Mouse (Mus musculus) G1E-ER4 (cell line): ENCODE measurements around the gene Lipe. TPM values are rescaled to one million over a fixed set of nuclear protein-coding genes. Genes with fewer than 3 reads are reported as not detected.

ENCODE experiments used
- GATA1 ChIP-seq: IDR thresholded peaks from one replicate; pipeline ENCODE4 v1.8.0; 2012; ENCODE audit warnings: low read length, inconsistent platforms
- polyA plus RNA-seq: library from polyadenylated mRNA; stranded (reverse); fragments of >175 nt; gene quantifications from 2 replicates; pipeline ENCODE4 v1.2.3, GENCODE M21; 2012

The Lipe gene
- polyA plus RNA-seq, 1 experiment, result 14.8 TPM

GRCm38 (mm10) chr7:25394754-25395153 lies 3.8 kb downstream of the Lipe start:
- no peak for TF ChIP-seq GATA1

- no peak for TF ChIP-seq GATA1
Observed at GRCm38 (mm10) chr7:25393451-25394210, 4.9 kb downstream of the Lipe start.

DNA sequence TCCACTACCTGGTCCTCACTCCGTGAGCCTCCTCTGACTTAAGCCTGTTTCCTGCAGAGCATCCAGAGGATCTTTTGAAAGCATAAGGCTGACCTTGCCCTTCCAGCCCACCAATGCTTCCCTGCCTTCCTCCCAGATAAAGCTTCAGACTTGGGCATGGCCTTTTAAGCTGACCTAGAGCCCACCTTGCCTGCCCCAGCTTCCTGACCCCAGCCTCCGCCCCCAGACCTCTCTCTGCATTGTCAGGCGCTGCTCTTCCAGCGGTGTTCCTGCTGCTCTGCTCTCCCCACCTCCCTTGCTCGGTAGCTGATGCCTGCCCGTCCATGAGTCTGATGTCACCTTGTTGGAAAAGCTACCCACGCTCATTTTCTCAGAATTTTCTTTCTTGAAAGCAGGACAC lies 5.7 kb downstream of the Lipe start:
- TF ChIP-seq GATA1, result no peak

DNA sequence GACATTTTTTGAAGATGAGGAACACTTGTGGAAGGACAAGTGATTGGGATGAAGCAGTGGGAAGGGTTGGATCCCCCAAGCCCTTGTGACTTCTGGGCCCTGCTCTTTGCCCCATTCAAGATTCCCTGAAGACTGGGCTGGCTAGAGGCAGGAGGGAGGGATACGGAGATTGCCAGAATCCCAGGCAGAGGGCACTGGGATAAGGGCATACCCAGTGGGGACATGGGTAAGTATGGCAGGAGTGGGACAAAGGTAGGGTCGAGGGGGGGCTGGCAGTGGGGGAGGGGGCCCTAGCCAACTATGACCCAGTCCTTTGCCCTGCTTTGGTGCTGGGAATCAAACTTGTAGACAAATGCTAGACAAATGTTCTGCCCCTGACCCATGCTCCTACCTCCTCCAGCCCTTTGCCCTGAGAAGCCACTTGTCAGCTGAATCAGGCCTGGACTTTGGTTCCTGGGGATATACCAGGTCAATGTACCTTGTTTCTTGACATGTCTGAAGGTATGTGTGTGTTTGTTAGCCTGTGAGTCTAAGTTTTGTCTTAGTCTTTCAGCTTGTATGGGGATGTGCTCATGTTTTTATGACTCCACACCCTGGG lies 6.6 kb downstream of the Lipe start:
- TF ChIP-seq GATA1, result no peak

GRCm38 (mm10) chr7:25390986-25391385 lies 7.5 kb downstream of the Lipe start:
- no peak for TF ChIP-seq GATA1

DNA sequence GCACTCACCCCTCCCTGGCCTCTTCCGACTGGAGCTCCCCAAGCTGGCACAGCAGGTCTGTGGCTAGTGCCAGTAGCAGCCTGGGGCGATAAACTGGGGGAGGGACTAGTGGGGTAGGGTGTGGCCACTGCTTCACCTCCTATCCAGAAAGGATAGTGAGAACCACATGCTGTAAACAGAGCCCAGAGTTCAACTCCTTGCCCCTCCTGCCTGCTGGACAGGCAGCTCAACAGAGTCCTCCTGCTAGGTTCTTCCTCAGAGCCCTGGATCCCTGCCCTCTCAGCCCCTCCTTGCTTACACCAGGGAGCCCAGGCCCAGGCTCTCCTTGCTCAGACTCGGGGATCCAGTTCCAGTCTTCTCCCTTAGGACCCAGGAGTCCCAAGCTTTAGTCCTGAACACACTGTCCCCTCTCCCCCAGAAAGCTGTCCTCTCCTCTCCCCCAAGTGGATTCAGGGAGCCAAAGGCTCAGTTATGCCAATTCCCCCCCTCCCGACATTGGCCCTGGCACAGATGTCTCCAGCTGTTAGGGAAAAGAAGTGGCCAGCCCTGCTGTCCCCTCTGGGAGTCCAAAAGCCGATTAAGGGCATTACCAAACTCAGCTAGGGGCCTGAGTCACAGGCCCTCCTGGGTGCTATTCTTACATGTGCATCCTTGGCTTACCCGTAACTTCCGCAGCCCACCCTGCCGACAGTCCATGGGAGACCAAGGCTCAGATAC lies 8.3 kb downstream of the Lipe start:
- no peak for TF ChIP-seq GATA1

DNA sequence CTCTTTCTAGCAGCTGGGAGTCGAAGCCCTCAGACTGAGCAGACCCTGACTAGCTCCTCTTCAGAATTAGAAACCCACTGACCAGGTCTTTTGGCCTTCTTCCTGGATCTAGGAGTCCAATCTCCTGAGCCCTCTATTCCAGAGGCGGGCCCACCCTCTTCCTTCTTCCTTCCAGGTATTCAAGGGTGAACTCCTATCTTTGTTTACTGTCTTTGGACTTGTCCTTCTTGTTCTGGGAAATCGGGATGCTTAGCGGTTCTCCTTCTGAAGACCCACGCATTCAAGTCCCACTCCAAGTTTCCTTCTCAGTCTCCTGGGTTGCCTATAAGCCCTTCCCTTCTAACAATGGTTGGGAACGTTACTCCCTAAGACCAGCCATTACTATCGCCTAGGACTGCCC lies 9.6 kb downstream of the Lipe start:
- TF ChIP-seq GATA1, result no peak

DNA sequence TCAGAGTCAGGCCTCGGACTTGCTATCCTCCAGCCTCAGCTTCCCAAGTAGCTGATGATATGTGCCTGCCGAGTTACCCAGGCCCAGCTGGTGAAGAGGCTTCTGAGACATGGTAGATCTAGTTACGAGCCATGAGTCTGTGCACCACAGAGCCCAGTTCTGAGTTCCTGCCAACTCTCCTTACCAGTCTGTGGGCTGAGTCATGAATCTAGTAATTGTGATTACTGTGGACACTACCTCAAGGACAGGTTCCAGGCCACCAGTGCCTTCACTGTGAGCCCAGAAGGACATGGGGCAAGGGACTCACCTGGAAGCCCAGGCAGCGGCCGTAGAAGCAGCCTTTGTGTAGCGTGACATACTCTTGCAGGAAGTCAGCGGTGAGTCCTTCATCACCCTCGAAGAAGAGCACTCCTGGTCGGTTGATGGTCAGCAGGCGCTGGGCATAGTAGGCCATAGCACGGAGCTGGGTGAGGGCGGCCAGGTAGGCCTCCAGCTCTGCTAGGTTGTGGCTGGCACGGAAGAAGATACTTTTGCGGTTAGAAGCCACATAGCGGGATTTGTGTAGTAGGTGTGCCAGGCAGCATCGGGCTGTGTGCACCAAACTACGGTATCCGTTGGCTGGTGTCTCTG lies 10.6 kb downstream of the Lipe start:
- TF ChIP-seq GATA1, result no peak

GRCm38 (mm10) chr7:25385850-25386555 lies 12.5 kb downstream of the Lipe start:
- no peak for TF ChIP-seq GATA1

- TF ChIP-seq GATA1, result no peak
Observed at GRCm38 (mm10) chr7:25385259-25385658, 13.3 kb downstream of the Lipe start.

DNA sequence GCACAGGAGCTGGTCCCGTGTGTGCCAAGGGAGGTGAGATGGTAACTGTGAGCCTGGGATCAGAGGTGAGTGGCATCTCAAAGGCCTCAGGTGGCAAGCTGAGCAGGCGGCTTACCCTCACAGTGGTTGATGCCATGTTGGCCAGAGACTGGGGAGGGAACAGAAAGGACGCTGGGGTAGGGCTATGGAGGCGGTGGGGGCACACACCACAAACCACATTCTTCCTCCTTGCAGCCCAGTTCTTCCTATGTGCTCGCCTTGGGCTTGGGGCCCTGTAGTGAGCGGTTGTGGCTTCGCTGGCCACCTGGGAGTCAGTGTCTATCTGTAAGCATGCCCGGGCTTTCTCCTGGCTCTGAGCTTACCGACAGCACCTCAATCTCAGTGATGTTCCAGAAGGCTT lies 13.7 kb downstream of the Lipe start:
- no peak for TF ChIP-seq GATA1

DNA sequence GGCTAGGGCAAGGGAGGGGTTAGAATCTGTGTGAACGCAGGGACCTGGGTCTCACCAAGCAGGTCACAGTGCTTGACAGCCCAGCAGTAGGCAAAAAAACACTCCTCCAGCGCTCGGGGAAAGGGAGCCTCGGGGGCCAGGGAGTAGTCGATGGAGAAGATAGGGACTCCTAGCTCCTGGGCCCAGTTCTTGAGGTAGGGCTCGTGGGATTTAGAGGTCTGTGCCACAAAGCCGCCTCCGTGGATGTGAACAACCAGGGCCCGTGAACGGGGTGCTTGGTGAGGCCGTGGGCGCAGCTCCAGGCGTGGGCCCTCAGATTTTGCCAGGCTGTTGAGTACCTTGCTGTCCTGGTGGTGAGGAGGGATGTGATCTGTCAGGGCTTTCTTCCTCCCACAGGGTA lies 14.2 kb downstream of the Lipe start:
- TF ChIP-seq GATA1, result no peak

- TF ChIP-seq GATA1, result no peak
Observed at GRCm38 (mm10) chr7:25383891-25384290, 14.6 kb downstream of the Lipe start.

- TF ChIP-seq GATA1, result no peak
Observed at GRCm38 (mm10) chr7:25383385-25383784, 15.1 kb downstream of the Lipe start.

DNA sequence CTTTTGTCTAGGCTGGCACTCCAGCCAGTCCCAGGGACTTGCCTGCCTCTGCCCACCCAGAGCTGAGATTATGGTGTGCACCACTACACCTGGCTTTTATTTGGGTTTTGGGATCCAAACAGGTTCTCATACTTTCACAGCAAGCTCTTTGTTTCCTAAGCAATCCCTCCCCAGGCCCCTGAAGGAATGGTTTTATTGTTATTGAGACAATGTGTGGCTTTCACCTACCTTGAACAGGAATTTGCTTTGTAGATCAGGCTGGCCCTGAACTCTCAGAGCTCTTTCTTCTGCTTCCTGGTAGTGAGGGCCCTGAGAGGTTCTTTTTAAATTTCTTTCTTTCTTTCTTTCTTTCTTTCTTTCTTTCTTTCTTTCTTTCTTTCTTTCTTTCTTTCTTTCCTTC lies 16.0 kb downstream of the Lipe start:
- TF ChIP-seq GATA1, result no peak

DNA sequence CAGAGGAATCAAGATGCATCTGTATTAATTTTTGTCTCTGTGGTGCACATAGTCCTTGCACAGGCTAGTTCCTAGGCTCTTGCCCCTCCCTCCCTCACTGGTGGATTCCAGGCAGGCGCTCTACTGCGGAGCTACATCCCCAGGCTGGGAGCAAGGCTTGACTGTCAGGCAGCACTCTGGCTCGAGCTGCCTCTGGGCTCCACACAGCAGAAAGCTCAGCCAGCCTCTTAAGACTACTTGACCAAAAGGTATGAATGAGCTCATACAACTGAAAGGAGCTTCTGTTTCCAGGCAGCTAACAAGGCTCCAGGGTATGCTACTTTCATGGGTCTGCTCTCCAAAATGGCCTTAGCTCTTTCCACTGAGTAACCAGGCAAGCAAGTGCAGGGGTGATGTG lies 17.2 kb downstream of the Lipe start:
- TF ChIP-seq GATA1, result no peak
